Mouse (Mus musculus) 3T3-L1 (cell line): ENCODE data around the gene Gm4177.
"Not testable (repeated sequence)": the region's sequence is repeated elsewhere in the genome, so short reads cannot be mapped to it uniquely, and the experiment has no call there.

Source experiments
- DNase-seq: peaks from one replicate; pipeline ENCODE4 v3.0.0-alpha.2; 2015; ENCODE audit warnings: low read depth, low spot score

The Gm4177 gene

GRCm38 (mm10) chr7:21796628-21797027 is at the start of gene Gm4177:
Gm4177 (minus strand) TSS chr7:21796728.
- not testable (repeated sequence) for DNase-seq

GRCm38 (mm10) chr7:21844167-21844566 is 47.6 kb upstream of the Gm4177 start, which contains the start of gene Gm5725:
Gm5725 (minus strand) TSS chr7:21844267.
- DNase-seq: not testable (repeated sequence)

GRCm38 (mm10) chr7:21832051-21832450 is 35.5 kb upstream of the Gm4177 start, which contains the start of gene Vmn1r135:
Vmn1r135 (plus strand) TSS chr7:21832351.
- DNase-seq: not testable (repeated sequence)

GRCm38 (mm10) chr7:21761375-21761774 is 35.2 kb downstream of the Gm4177 start, which contains the start of gene Gm4175:
Gm4175 (minus strand) TSS chr7:21761475.
- not testable (repeated sequence) for DNase-seq
